Mouse (Mus musculus) hindbrain, postnatal 0 days (tissue): ENCODE results near the gene Tmem243. TPM values are rescaled to one million over a fixed set of nuclear protein-coding genes. Genes with fewer than 3 reads are reported as not detected.

ENCODE experiments used
- ATAC-seq: fragments of 200-750 bp; cut with Nextera tagmentation; 2 replicates; pipeline ENCODE4 v1.8.0; 2017; ENCODE audit warnings: mild to moderate bottlenecking, moderate TSS enrichment, moderate library complexity
- DNase-seq: peaks from one replicate; pipeline ENCODE4 v3.0.0-alpha.2; 2015; ENCODE audit warnings: low spot score
- H3K27ac ChIP-seq: fragments of 300-500 bp; sonication (generic); 2 replicates; pipeline ENCODE4 v1.5.1; 2014; ENCODE audit warnings: mild to moderate bottlenecking
- H3K27me3 ChIP-seq: fragments of 300-500 bp; sonication (generic); 2 replicates; pipeline ENCODE4 v1.6.1; 2014; ENCODE audit warnings: low read length, mixed read lengths; ENCODE audit not compliant: insufficient read depth
- H3K36me3 ChIP-seq: fragments of 300-500 bp; sonication (generic); 2 replicates; pipeline ENCODE4 v1.6.1; 2014; ENCODE audit warnings: low read length, mixed read lengths; ENCODE audit not compliant: insufficient read depth
- H3K4me1 ChIP-seq: fragments of 300-500 bp; sonication (generic); 2 replicates; pipeline ENCODE4 v1.6.1; 2014; ENCODE audit warnings: antibody characterized with exemption, low read length, mixed read lengths; ENCODE audit not compliant: insufficient read depth
- H3K4me2 ChIP-seq: fragments of 300-500 bp; sonication (generic); 2 replicates; pipeline ENCODE4 v1.6.1; 2014; ENCODE audit warnings: low read depth, mild to moderate bottlenecking, low read length, moderate library complexity, mixed read lengths
- H3K4me3 ChIP-seq: fragments of 300-500 bp; sonication (generic); 2 replicates; pipeline ENCODE4 v1.5.1; 2014; ENCODE audit warnings: low read length
- H3K9ac ChIP-seq: fragments of 300-500 bp; sonication (generic); replicated peaks from 2 replicates; pipeline ENCODE4 v1.6.1; 2014; ENCODE audit warnings: mild to moderate bottlenecking, low read length, moderate library complexity, mixed read lengths
- H3K9me3 ChIP-seq: fragments of 300-500 bp; sonication (generic); 2 replicates; pipeline ENCODE4 v1.6.1; 2016; ENCODE audit warnings: low read length, mixed read lengths
- CTCF ChIP-seq: IDR thresholded peaks from 2 replicates; pipeline ENCODE4 v1.5.1; 2016; ENCODE audit warnings: antibody characterized with exemption, control low read depth, low read depth
- WGBS: fragments of 180-500 bp; shearing (Covaris S2); extraction: QIAGEN DNeasy Blood & Tissue Kit; methylation state at CpG from one replicate; pipeline ENCODE4 v1.1.7; 2014; 5-methylcytosine and 5-hydroxymethylcytosine counted together
- polyA plus RNA-seq: library from polyadenylated mRNA; unstranded; fragments of >200 nt; fragmentation: Nextera tagmentation; extraction: Ambion mirVana; gene quantifications from 2 replicates; pipeline ENCODE4 v1.2.1, GENCODE M21; 2015
- total RNA-seq: library from RNA; depleted of rRNA; stranded (reverse); fragments of >200 nt; gene quantifications from 2 replicates; pipeline ENCODE4 v1.2.3, GENCODE M21; 2014

Tmem243 gene
- total and polyA plus RNA-seq, 2 experiments from 2014 or later: 6.2 to 14.9 TPM

GRCm38 (mm10) chr5:9068886-9069285 is 31.6 kb upstream of the Tmem243 start:
- Histone ChIP-seq H3K9me3 (no peaks in the 10 kb centered on the region), H3K4me2 (no peak overlapping the region), H3K27ac (no peak overlapping the region), H3K4me3 (no peak overlapping the region), H3K9ac (no peak overlapping the region), H3K4me1 (no peaks in the 10 kb centered on the region), H3K36me3 (no peaks in the 10 kb centered on the region), H3K27me3 (no peaks in the 10 kb centered on the region)
- no peak for TF ChIP-seq CTCF
- DNase-seq: peak; percentile 66
- peak; percentile 67; the same call in 1 of the 2 replicates for ATAC-seq
- WGBS: 31% methylated on average over 2 of the region's 2 CpGs

- 78% methylated on average over 6 of the region's 6 CpGs for WGBS
- TF ChIP-seq CTCF: no peak
- Histone ChIP-seq H3K27ac (no peak overlapping the region), H3K4me3 (no peak overlapping the region), H3K4me2 (no peak overlapping the region), H3K9me3 (no peaks in the 10 kb centered on the region), H3K4me1 (no peaks in the 10 kb centered on the region), H3K27me3 (no peaks in the 10 kb centered on the region), H3K36me3 (no peaks in the 10 kb centered on the region), H3K9ac (no peak overlapping the region)
- 0 out of 2 replicates have a peak, but pooled peaks have one; percentile 45 for ATAC-seq
- DNase-seq: no peak
Measured at GRCm38 (mm10) chr5:9069599-9070209, 30.8 kb upstream of the Tmem243 start.

GRCm38 (mm10) chr5:9071360-9071759 is 29.1 kb upstream of the Tmem243 start:
- DNase-seq (no peak), ATAC-seq (no peak)
- WGBS: 88% methylated on average over 3 of the region's 3 CpGs
- no peak for TF ChIP-seq CTCF
- Histone ChIP-seq H3K27me3 (no peaks in the 10 kb centered on the region), H3K9me3 (no peaks in the 10 kb centered on the region), H3K36me3 (no peaks in the 10 kb centered on the region), H3K4me2 (no peak overlapping the region), H3K4me1 (no peaks in the 10 kb centered on the region), H3K27ac (no peak overlapping the region), H3K4me3 (no peak overlapping the region), H3K9ac (no peak overlapping the region)

- Histone ChIP-seq H3K9ac (no peak overlapping the region), H3K4me3 (no peak overlapping the region), H3K36me3 (no peaks in the 10 kb centered on the region), H3K27ac (no peak overlapping the region), H3K4me2 (no peak overlapping the region), H3K4me1 (no peaks in the 10 kb centered on the region), H3K9me3 (no peaks in the 10 kb centered on the region), H3K27me3 (no peaks in the 10 kb centered on the region)
- ATAC-seq: peak; percentile 80
- peak; percentile 64 for TF ChIP-seq CTCF
- peak; percentile 72 for DNase-seq
- WGBS: 28% methylated on average over 5 of the region's 5 CpGs
Measured at GRCm38 (mm10) chr5:9073177-9073854, 27.2 kb upstream of the Tmem243 start.

- Histone ChIP-seq H3K36me3 (no peaks in the 10 kb centered on the region), H3K9ac (no peak overlapping the region), H3K4me2 (no peak overlapping the region), H3K27me3 (no peaks in the 10 kb centered on the region), H3K4me1 (no peaks in the 10 kb centered on the region), H3K4me3 (no peak overlapping the region), H3K27ac (no peak overlapping the region), H3K9me3 (no peaks in the 10 kb centered on the region)
- no peak for ATAC-seq
- no peak for TF ChIP-seq CTCF
- DNase-seq: no peak
Measured at GRCm38 (mm10) chr5:9079773-9080501, 20.5 kb upstream of the Tmem243 start.

GRCm38 (mm10) chr5:9086924-9087719 is 13.3 kb upstream of the Tmem243 start:
- DNase-seq (no peak), ATAC-seq (no peak)
- H3K36me3 ChIP-seq: no peaks in the 10 kb centered on the region
- TF ChIP-seq CTCF: no peak
- no peak overlapping the region for H3K9ac ChIP-seq
- no peaks in the 10 kb centered on the region for H3K9me3 ChIP-seq
- WGBS: 79% methylated on average over 3 of the region's 3 CpGs
- H3K4me2 ChIP-seq: no peak overlapping the region
- no peaks in the 10 kb centered on the region for H3K27me3 ChIP-seq
- no peak overlapping the region for H3K4me3 ChIP-seq
- no peak overlapping the region for H3K27ac ChIP-seq
- H3K4me1 ChIP-seq: no peaks in the 10 kb centered on the region
